Mouse (Mus musculus) liver, adult 2 months (tissue): ENCODE measurements around the gene Ddx41. TPM values are rescaled to one million over a fixed set of nuclear protein-coding genes. Genes with fewer than 3 reads are reported as not detected.

Experiments used
- DNase-seq: peaks from one replicate; pipeline ENCODE4 v3.0.0-alpha.2; 2011; ENCODE audit warnings: low read depth, low spot score; ENCODE audit errors: extremely low read depth
- H3K27ac ChIP-seq: fragments of 200-500 bp; replicated peaks from 2 replicates; pipeline ENCODE4 v1.5.1; 2012; ENCODE audit warnings: low read depth, mild to moderate bottlenecking, control low read depth, inconsistent platforms, low read length; ENCODE audit not compliant: insufficient read depth
- H3K27me3 ChIP-seq: fragments of 200-500 bp; 2 replicates; pipeline ENCODE4 v1.6.1; 2012; ENCODE audit warnings: mild to moderate bottlenecking, moderate library complexity, low read length, inconsistent platforms; ENCODE audit not compliant: control insufficient read depth, insufficient read depth
- H3K36me3 ChIP-seq: fragments of 200-500 bp; 2 replicates; pipeline ENCODE4 v1.6.1; 2012; ENCODE audit warnings: low read length, inconsistent platforms; ENCODE audit not compliant: control insufficient read depth, insufficient read depth
- H3K4me1 ChIP-seq: fragments of 200-500 bp; 2 replicates; pipeline ENCODE4 v1.6.1; 2011; ENCODE audit warnings: low read length; ENCODE audit not compliant: control insufficient read depth, insufficient read depth
- H3K4me3 ChIP-seq: fragments of 200-500 bp; 2 replicates; pipeline ENCODE4 v1.5.1; 2011; ENCODE audit warnings: low read depth, mild to moderate bottlenecking, control low read depth, low read length, moderate library complexity; ENCODE audit not compliant: insufficient read depth
- H3K79me2 ChIP-seq: fragments of 200-500 bp; 2 replicates; pipeline ENCODE4 v1.6.1; 2012; ENCODE audit warnings: inconsistent platforms, mild to moderate bottlenecking, low read length, moderate library complexity; ENCODE audit not compliant: control insufficient read depth, insufficient read depth
- H3K9ac ChIP-seq: fragments of 200-500 bp; 2 replicates; pipeline ENCODE4 v1.6.1; 2012; ENCODE audit warnings: low read depth, mild to moderate bottlenecking, control low read depth, inconsistent platforms, low read length
- CTCF ChIP-seq: fragments of 200-500 bp; IDR thresholded peaks from 2 replicates; pipeline ENCODE4 v1.5.1; 2011; ENCODE audit warnings: low read depth, low read length, control low read depth
- POLR2A ChIP-seq: fragments of 200-500 bp; IDR thresholded peaks from 2 replicates; pipeline ENCODE4 v1.6.1; 2011; ENCODE audit warnings: low read length, control low read depth; ENCODE audit not compliant: insufficient read depth; ENCODE audit errors: extremely low read depth
- WGBS: fragments of 180-500 bp; shearing (Covaris S2); methylation state at CpG from one replicate; pipeline ENCODE4 v1.1.7; 2018; 5-methylcytosine and 5-hydroxymethylcytosine counted together
- polyA plus RNA-seq: library from polyadenylated mRNA; depleted of rRNA; stranded (reverse); fragments of >200 nt; gene quantifications from 2 replicates; pipeline ENCODE4 v1.2.3, GENCODE M21; 2012
- total RNA-seq: library from RNA; depleted of rRNA; stranded (reverse); fragments of >200 nt; gene quantifications from 2 replicates; pipeline ENCODE4 v1.2.3, GENCODE M21; 2014

Ddx41 gene
- total and polyA plus RNA-seq, 2 experiments, result 30.1 to 38.8 TPM

DNA sequence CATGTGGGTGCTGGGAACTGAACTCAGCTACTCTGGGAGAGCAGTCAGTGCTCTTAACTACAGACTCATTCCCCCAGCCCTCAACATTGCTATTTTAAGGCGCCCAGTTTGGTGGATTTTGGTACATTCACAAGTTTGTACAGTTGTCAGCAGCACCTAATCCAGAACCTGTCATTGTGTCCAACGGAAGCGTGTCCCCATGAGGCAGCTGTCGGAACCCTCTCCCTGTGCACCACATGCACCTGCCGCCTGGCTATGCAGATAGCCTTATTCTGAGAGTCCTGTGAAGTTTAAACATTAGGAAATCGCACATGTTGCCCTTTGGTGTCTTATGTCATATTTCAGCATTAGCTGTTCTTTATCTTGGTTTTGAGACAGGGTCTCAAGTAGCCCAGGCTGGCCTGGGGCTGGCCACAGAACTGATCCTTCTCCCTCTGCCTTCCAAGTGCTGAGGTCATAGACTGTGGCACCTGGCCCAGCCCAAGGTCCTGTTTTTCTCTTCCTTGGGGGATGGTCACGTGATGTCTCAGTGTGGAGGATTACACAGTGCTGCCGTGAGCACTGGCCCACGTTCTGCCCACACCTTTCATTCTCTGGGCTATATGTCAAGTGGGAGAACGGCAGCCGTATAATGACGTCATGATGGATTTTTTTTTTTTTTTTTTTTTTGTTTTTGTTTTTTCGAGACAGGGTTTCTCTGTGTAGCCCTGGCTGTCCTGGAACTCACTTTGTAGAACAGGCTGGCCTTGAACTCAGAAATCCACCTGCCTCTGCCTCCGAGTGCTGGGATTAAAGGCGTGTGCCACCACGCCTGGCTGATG lies 10.5 kb downstream of the Ddx41 start:
- Histone ChIP-seq H3K4me1 (peaks cover 8% of the 10 kb centered on the region), H3K4me3 (no peak overlapping the region), H3K27ac (no peak overlapping the region), H3K27me3 (no peaks in the 10 kb centered on the region), H3K79me2 (no peaks in the 10 kb centered on the region), H3K9ac (no peak overlapping the region), H3K36me3 (no peaks in the 10 kb centered on the region; the same call in 1 of the 2 replicates)
- WGBS, result 76% methylated on average over 16 of the region's 16 CpGs
- no peak for DNase-seq
- TF ChIP-seq CTCF, result no peak
- no peak for TF ChIP-seq POLR2A

DNA sequence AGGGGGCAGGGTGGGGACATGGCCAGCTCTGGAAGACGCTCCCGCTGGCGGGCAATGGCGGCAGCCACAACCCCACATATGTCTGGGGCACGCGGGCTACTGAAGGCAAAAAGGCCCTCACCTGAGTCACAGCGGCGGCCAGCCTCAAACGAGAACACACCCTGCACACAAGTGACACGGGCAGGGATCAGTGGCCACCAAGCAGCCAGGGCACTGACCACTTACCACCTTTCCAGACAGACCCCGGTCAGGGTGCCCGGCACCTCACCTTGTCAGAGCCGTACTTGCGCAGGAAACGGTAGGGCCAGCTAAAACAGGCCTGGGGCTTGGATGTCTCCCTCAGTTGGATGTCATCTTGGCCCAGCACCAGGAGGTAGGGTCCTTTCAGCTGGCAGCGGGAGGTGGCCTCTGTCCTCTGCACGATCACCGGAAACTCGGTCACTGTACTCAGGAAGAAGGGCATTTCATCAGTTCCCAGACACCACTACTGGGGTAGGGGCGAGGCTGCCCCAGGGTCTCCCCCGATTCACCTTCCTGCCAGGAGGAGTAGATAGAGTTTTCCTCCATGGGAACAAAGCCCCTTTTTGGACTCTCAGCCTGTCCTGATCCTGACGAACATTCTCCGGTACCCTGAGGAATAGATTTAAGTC lies 12.4 kb downstream of the Ddx41 start:
- 78% methylated on average over 23 of the region's 23 CpGs for WGBS
- Histone ChIP-seq H3K27me3 (no peaks in the 10 kb centered on the region), H3K36me3 (no peaks in the 10 kb centered on the region), H3K4me1 (no peaks in the 10 kb centered on the region), H3K4me3 (peak overlapping the region; percentile 26; the same call in 1 of the 2 replicates), H3K27ac (peak overlapping the region; percentile 40; the same call in 1 of the 2 replicates), H3K79me2 (no peaks in the 10 kb centered on the region), H3K9ac (no peak overlapping the region; the same call in 1 of the 2 replicates)
- DNase-seq, result no peak
- TF ChIP-seq POLR2A (no peak), CTCF (no peak)

DNA sequence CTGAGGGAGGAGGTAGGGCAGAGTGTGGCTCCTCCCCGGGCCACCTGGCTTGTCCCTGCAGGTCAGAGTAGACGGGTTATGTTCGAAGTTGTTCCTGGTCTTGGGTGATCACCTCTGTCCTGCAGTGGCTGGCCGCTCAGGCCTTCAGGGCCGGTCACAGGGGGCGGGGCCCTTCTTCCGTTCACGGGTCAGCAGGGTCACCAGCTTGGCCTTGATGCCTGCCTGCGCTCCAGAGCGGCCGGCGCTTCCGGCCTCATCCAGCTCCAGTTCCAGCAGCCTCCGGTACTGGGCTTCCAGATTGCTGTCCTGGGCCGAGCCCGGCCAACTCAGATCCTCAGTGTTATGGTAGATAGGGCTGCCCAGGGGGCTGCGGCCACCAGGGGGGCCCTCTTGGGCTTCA lies 13.2 kb downstream of the Ddx41 start:
- H3K27me3 ChIP-seq, result no peaks in the 10 kb centered on the region
- no peaks in the 10 kb centered on the region for H3K4me1 ChIP-seq
- no peaks in the 10 kb centered on the region for H3K36me3 ChIP-seq
- 57% methylated on average over 17 of the region's 17 CpGs for WGBS
- peak overlapping the region; percentile 40; the same call in 1 of the 2 replicates for H3K27ac ChIP-seq
- DNase-seq, result peak; percentile 26
- H3K79me2 ChIP-seq, result no peaks in the 10 kb centered on the region
- no peak overlapping the region; the same call in 1 of the 2 replicates for H3K9ac ChIP-seq
- no peak for TF ChIP-seq CTCF
- no peak for TF ChIP-seq POLR2A
- peak overlapping the region; percentile 26; the same call in 1 of the 2 replicates for H3K4me3 ChIP-seq

DNA sequence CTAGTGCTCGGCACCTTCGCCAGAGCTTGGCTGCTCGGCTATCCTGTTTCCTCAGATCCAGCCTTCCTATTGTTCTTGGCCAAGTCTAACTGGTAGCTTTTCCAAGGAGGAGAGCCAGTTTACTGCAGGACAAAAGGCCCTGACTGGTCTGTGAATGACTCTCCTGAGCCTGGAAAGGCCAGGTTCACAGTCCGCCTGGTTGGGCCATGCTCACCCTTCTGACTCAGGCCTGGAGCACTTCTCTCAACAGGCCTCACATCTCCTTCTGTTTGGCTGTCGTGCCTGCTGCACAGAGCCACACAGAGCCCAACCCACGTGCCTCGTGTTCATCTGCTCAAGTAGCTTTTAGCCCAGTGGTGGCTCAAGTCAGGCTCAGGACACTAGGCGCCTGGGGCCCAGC lies 13.7 kb downstream of the Ddx41 start:
- DNase-seq, result no peak
- H3K4me1 ChIP-seq, result no peaks in the 10 kb centered on the region
- TF ChIP-seq CTCF (no peak), POLR2A (no peak)
- no peak overlapping the region for H3K9ac ChIP-seq
- no peaks in the 10 kb centered on the region for H3K36me3 ChIP-seq
- H3K27me3 ChIP-seq, result no peaks in the 10 kb centered on the region
- H3K79me2 ChIP-seq, result no peaks in the 10 kb centered on the region
- H3K4me3 ChIP-seq, result no peak overlapping the region
- WGBS, result 65% methylated on average over 8 of the region's 8 CpGs
- peak overlapping the region; percentile 13; the same call in 1 of the 2 replicates for H3K27ac ChIP-seq

DNA sequence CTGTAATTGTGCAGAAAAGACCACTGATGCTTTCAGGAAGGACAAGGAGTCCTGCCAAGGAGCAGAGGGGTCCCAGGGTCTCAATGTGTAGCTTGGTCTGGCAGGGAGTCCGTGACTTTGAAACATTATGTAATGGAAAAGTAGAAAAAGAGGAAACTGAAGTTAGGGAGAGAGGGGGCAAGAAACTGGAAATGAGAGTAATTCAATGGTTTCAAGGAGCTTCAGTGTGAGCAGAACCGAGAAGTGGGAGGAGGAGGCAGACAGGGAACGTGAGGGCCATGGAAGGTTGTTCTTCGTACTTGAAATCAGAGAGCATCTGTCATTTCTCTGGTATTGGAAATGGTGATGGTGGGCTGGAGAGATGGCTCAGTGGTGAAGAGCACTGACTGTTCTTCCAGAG lies 16.9 kb downstream of the Ddx41 start:
- DNase-seq, result no peak
- H3K27ac ChIP-seq, result no peak overlapping the region
- TF ChIP-seq CTCF (no peak), POLR2A (no peak)
- H3K27me3 ChIP-seq, result no peaks in the 10 kb centered on the region
- no peak overlapping the region for H3K9ac ChIP-seq
- no peaks in the 10 kb centered on the region for H3K36me3 ChIP-seq
- no peaks in the 10 kb centered on the region for H3K79me2 ChIP-seq
- H3K4me1 ChIP-seq, result no peaks in the 10 kb centered on the region
- H3K4me3 ChIP-seq, result no peak overlapping the region
- 85% methylated on average over 4 of the region's 4 CpGs for WGBS
